Mouse (Mus musculus) left cerebral cortex, adult 18-20 months (tissue): Measurements from ENCODE around the gene Tfap2a. TPM values are rescaled to one million over a fixed set of nuclear protein-coding genes. Genes with fewer than 3 reads are reported as not detected.

Experiments used
- DNase-seq, 2 experiments: peaks; one replicate each; pipeline ENCODE4 v3.0.0; 2021 to 2022; ENCODE audit warnings: low spot score in 2 of 2, mixed read lengths in 1 of 2
- total RNA-seq, 2 experiments: library from RNA; stranded (reverse); gene quantifications; 2 replicates each; pipeline ENCODE4 v1.2.3; 2021

The Tfap2a gene
- total RNA-seq, 2 experiments from 2014 or later, result 0.67 to 0.87 TPM

DNA sequence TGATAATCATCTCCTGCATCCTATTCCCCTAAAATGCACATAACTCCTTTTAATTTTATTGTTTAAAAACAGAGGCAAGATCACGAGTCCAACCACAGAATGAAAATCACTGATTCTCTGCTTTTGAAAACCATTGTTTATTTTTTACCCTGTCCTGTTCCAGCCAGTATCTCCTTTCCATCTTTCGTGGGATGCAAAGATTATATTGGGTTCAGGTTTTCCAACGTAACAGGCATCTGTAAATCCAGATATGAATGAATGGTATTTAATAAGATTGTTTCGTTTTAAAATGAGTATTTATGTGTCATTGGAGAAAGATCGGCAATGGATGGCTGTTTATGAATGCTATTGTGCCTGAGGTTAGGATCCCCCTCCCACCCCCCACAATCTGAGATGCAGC is 24.5 kb downstream of the Tfap2a start:
- no peak for DNase-seq

DNA sequence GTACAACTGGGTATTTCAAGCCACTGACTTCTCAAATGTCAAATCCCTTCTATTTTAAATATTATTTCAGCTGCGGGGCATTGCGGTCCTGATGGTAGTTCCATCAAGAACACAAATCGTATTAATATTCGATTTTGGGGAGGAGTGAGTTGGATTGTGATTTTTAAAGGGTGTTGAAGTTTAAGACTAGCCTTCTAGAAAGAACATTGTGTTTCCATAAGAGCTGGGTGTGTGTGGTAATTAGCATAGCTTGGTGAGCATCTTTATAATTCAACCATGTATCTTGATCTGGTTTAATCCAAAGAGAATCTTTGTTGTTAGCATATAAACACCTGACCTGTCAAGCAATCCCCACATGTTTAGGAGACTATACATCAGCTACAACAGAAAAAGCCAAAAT is 24.9 kb downstream of the Tfap2a start:
- DNase-seq, result no peak

DNA sequence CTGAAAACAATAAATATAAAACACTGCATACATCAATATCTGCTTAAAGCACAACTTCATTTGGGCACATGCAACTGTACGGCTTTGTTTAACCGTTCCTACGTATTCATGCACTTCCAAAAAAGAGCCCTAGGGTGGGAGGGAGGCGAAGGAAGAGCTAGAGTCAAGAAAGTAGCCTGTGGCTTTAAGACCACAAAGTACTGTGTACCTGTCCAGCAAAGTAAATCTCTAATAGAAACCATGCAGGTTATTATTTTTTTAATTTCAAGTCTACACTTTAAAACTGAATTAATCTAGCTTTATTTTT is 25.7 kb downstream of the Tfap2a start:
- no peak for DNase-seq

DNA sequence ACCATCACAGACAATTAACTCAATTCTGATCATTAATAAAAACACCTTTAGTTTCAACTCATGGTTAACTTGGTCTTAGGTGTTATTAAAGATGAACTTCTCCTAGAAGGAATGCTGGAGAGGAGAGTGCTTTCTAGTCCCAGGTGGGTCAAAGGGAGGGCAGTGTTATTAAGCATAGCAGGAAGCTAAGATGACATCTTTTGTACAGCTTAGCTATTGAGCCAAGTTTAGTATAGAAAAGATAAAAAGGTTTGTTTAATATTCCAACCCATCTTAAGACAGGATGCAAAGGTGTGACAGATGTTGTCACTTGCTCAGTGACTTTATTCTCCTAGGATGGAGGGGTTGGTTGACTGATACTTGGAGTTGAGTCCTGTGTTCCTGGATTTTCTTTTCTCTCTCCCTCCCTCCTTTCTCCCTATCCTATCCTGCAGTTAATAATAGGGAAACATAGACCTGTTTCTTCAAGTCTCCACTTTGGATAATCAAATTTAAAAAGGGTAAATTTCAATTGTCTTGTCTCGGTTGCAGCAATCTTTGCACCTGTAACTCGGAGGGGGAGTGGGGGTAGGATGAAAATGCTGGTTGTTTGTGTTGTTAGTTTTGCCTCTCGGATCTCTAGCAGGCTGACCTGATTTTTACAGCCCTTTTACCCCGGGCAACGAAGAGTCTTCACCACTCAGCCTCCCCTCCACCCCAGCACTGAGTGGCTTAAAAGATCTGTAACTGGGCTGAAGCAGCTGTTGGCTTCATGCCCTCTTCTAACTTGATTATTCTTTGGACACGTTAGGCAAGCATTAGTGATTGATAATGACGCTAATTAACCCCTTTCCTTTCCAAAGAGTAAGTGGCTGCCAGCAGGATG is 26.3 kb downstream of the Tfap2a start:
- DNase-seq, result no peak

DNA sequence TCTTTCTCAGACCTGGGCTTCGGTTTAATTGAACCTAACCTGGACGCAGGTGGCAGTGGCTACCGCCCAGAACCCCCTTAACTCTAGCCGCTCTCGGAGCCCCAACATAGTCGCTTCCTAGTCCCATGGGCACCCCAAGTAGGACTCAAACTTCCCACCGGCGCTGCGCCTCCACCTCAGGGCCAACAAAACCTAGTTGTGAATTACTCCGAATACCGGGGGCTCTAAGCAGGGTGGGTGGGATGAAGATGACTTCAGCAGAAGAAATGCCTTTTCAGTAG is 28.2 kb downstream of the Tfap2a start:
- DNase-seq, result no peak

DNA sequence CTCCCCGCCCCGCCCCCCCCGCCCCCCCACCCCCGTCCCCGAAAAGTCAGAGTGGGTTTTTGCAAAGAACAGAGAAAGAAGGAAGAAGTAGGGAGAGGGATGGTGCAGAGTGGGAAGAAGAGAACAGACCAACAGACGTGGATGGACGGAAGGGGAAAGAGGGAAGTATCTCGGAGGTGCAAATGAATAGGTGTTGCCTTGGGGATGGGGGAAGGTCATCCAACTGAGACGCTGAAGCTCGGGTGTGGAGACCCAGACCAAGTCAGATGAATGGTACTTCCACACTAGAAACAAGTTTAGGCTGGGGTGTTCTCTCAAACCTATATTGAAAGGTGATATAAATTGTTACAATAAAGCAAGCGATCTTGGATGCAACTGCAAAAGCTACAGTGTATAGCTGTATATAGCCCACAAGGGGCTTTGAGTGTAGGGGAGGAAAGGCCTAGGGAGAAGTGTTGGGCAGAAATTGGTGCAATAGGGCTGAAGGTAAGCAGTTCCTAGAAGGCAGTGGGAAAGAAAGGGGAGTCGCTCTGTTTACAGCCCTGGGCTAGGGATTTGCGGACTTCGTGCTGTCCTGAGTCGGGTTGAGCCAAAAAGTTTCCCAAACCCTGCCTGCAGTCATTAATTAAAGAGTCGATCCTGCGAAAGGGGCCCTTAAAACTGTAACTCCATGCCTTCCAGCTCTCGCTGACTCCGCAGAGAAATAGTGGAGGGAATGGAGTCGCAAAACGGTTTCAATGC is 28.7 kb downstream of the Tfap2a start:
- DNase-seq, result no peak

DNA sequence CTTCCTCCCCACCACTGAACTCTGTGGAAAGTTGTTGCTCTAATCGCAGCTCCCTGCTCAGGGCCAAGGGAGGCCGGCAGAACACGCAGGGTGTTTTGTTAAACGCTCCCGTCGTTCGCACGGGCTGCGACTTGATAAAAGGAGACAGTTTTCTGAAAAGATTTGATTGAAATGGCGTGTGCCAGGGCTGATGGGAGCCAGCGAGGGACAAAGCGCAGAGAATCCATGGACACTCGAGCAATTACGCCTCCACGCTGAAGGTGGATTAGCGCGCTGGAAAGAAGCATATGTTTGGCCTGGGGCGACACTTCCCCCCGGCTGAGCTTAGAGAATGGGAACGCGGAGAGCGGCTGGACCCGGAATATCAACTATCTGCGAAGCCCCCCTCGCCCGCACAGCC is 29.3 kb downstream of the Tfap2a start:
- no peak for DNase-seq

DNA sequence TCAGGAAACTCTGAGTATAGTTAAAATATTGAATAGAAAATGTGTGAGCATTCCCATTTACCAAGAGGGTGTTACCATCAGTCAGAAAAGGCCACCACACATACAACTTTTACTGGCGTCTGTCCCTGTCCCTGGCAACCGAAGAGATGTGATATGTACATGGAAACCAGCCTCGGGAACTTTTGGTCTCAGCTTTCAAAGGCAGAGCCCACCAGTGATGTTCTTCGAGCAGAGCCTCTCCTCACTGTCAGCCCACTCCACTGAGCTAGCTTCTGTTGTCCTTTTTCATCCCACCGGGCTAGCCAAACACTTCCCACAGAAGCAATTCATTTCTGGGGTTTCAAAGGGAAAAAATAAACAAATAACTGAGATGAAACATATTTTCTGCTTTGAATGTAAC is 29.9 kb downstream of the Tfap2a start:
- DNase-seq, result no peak

DNA sequence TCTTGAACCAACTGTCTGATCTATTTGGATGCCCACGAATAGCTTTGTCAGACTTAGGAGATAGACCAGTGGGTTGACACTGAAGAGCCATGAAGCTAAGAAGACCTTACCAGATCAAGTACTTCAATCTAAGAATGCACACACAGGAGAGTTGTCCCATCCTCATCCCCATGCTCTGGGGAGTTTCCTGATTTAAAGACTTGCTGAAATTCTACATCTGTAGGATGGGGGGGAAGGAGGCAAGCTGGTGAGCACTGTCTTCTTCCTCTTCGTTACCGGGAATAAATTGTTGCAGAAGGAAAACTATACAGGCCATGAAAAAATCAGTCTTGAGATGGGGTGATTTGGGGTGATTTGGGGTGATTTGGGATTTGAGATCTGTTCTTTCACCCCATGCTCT is 30.5 kb downstream of the Tfap2a start:
- no peak for DNase-seq

DNA sequence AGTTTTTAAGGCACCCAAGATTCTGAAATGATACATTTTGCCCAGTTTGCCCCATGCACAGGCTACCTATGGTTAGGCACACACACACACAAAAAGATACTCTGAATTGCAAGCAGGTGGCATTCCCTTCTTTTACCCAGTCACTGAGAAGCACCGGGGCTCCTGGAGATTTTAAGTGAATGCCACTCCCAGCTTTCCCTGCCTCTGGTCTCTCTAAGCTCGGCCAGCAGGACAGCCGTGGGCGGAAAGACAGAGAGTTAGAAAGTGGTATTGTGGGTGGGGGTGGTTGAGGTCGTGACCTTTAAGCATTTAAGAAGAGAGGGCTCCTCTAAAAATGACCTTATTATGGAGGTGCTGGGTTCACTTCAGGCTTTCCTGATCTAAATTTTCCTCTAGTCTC is 31.6 kb downstream of the Tfap2a start:
- DNase-seq, result no peak

DNA sequence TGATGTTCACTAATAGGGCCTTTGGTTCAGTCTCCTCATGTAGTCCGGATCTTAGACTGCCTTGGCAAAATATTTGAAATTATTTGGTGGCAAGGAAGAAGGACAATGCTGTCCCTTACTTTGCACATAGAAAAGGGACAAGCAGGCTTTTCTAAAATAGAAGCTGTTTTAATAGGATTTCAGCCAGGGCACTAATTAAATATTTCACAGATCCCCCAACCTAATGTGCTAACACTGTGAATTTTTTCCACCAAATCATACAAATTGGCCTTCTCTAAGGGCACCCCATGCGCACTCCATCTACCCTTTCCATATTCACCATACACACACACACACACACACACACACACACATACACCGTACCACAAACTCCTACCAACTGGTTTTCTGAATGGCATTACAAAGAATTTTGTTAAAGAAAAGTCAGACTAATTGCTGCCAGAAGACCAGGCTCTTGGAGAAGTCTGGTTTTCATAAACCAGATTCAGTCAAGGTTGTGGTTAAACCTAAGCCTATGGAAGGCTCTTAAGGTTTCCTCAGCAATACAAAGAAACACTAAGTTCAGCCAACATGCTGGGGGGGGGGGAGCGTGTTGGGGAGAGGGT is 32.3 kb downstream of the Tfap2a start:
- DNase-seq, result no peak

DNA sequence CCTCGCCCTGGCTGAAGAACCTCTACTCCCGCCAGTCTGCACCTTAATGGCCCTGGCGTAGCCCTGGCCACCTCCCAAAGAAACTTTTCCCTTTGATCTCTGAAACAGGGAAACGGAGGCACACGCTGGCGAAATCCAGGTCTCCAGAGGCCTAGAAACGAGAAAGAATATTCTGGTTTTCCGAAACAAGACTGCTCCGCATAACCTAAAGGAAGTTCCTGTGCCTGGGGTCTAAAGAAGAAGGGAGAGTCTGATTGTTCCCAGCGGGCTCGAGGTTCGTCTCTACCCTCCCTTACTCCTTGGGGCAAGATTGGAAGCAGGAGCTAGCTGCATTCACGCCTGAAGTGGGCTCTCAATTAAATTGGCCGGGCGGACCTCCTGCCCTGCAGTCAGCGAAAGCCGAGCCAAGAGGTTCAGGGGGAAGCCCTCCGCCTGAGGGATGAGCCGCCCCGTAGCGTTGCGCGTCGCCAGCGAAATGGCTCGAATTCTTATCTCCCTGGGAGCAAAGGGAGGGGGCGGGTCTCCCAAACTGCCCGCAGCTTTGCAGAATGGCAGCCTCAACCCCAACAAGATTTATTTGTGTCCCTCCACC is 33.2 kb downstream of the Tfap2a start:
- no peak for DNase-seq

DNA sequence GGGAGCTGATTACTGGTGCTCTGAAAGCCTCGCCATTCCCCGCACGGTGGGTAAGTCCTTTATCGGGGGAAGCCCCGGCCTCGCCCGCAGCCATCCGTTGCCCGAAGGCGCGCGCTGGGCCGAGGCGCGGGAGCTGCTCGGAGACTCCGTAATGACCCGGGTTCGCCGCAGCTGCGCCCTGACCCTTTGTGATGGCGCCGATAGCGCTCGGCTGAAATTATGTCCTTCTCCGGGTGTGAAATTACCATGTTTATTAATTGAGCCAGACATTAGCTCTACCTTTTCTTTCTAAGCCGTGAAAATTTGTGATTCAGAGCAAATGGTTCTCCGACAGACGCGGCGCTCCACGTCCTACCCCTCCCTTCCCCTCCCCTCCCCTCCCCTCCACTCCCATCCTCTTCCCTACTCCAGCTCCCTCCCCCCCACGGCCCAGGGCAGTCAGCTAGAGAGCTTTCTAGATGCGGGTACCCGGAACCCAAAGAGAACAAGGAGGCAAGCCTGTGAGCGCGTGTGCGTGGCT is 34.1 kb downstream of the Tfap2a start:
- DNase-seq, result no peak

DNA sequence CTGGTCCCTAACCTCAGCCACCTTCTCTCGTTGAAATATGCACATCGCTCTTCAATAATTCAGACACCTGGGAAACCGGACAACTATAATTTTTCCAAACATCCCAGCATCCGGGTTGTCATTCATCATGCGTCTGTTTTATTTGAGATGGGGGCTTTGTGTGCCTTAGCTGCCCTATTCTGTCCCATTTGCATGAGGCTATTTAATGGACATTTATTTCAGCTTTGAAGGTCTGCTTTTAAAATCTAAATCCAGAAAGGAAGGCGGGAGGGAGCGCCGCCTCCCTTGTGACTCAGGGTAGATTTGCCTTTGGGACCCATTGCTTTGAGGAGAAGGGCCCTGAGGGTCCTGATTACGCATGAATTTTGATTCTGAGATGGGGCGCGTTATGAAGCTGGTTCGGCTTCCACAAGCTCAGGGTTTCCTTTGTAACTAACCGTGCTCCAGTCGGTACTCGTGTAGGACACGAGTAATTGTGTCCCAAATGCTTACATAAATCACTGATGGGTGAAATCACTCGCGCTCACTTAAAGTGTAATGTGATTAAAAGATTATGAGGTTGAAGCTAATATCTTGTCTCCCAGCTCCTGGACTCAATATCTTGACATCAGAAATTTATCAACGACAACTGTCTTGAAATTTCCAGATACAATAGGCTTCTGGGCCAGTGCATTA is 34.9 kb downstream of the Tfap2a start:
- DNase-seq, result no peak

DNA sequence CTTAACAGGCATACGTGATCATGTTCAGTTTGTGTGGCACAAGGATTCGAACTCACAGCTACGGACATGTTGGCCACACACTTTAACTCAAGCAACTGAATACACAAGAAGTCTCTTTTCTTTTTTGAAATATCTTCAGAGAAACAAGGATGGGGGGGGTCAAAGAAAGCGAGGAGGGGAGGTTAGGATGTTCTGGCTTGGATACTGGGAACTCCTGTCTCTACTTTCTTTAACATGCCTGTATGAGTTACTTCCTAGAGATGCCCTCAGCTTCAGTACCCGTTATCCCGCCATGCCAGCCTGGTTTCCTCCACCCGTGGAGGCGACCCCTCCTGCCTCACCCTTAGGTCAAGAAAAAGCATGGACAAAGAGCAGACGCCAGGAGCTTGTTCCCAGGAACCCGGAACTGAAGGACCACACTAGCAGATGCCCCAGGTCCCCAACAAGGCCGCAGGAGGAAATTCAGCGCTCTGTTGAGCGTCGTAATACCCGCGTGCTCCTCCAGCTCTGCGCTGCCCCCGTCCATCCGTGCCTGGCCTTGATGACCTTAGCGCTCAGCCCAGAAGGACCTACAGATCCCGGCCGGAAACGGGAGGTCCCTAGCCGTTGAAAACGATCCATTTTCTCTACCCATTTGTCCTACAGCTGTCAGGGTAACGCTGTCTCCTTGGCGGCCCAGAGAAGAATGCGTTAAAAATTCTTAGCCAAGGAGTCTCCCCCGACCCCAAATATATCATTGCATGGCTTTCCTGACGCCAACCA is 35.6 kb downstream of the Tfap2a start:
- no peak for DNase-seq

DNA sequence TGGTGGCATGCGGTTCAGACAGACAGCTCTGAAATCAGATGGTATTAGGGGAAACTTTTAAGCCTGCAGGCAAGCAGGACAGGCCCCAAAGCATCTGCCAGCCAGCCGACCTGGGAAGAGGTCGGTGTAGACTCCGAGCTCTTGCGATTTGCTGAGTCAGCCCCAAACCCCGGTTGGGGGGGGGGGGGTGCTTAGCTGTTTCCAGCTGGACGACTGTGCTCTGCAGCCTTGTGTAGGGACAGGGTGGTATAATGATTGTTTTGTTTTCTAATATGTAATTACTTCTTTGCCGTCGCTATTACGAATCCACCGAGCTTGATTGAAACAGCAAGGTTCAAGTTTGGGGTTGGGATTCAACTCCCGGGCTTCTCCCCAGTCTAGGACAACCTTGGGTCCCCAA is 36.5 kb downstream of the Tfap2a start:
- no peak for DNase-seq

DNA sequence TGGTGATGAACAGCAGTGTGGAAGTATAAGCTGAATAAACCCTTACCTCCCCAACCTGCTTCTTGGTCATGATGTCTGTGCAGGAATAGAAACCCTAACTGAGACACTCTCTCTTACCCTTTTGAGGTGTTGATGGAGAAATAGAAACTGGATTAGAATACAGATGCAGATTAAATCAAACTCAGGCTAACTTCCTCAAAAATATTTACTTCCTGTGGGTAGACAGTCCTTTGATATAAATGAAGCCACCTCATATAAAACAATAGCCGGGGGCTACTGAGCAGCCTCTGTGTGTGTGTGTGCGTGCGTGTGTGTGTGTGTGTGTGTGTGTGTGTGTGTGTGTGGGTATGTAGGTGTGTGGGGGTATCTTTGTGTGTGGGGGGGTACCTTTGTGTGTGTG is 52.4 kb downstream of the Tfap2a start:
- DNase-seq, result no peak

DNA sequence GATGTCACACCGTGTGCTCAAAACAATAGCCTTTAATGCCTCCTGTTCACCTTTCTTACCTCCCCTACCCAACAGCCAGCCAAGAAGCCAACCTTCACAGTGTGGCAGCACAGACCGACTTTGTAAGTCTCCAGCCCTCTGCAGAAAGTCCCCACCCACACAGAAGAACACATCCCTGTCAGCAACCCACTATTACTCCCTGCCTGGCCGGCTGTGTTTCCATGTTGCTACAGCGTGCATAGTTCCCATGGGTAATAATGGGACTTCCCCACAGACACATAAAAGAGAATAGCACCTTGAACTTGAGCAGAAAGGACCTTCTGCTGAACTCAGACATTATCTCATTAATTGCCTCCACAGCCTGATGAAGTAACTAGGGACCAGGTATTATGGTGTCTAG is 61.4 kb downstream of the Tfap2a start:
- no peak for DNase-seq
